Mouse (Mus musculus) heart, adult 8-10 months (tissue): ENCODE data around the gene Olfr1023. TPM values are rescaled to one million over a fixed set of nuclear protein-coding genes. Genes with fewer than 3 reads are reported as not detected.

Experiments
- DNase-seq: peaks from one replicate; pipeline ENCODE4 v3.0.0; 2022; ENCODE audit warnings: low spot score
- total RNA-seq, 4 experiments: library from RNA; stranded (reverse); gene quantifications; 2 replicates each; pipeline ENCODE4 v1.2.4; 2022

Olfr1023 gene
- total RNA-seq, result not detected

GRCm38 (mm10) chr2:85885340-85885739 is at the start of gene Olfr1023:
Olfr1023 (plus strand) TSS chr2:85885640.
- no peak for DNase-seq

DNA sequence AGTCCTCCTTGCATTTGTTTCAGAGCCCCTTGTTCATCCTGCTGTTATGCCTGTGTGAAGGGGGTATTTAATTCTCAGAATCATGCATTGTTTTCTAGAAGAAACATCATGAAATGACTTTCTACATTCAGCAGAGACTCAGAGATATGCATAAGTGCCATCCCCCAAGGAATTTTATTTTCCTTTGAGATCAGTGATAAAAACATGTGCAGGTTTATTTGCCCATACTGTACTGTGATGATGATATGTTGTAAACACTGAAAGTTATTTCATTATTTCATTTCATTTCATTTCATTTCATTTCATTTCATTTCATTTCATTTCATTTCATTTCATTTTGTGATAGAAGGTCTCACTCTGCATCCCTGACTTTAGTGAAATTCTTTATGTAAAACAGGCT is 40.1 kb upstream of the Olfr1023 start, which contains the start of gene Olfr1019:
Gene Olfr1019 (minus strand): TSS at position 101 of the 400 bp plus-strand sequence.
- DNase-seq, result no peak

DNA sequence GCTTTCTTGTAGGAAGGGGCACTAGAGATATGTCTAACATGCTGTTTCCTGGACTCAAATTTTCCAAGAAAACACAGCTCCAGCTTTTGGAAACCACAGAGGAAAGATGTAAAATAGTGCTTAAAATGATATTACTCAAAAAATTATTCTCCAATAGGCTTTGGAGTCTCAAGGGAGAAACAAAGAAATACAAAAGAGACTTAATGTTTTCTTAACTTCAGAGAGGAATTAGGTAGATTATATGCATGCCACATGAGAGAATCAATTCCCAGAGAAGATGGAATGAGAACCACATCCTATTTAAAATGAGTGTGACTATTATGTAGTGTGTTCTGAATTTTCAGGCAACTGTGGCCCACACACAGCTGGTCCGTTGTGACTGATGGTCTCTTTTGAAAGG is 38.7 kb upstream of the Olfr1023 start, which contains the start of gene Olfr1020:
Gene Olfr1020 (plus strand): TSS at position 301 of the 400 bp plus-strand sequence.
- DNase-seq, result no peak

- no peak for DNase-seq
Observed at GRCm38 (mm10) chr2:85868294-85868693, 17.1 kb upstream of the Olfr1023 start, which contains the start of gene Olfr1022. Olfr1022 (plus strand) TSS chr2:85868594.

DNA sequence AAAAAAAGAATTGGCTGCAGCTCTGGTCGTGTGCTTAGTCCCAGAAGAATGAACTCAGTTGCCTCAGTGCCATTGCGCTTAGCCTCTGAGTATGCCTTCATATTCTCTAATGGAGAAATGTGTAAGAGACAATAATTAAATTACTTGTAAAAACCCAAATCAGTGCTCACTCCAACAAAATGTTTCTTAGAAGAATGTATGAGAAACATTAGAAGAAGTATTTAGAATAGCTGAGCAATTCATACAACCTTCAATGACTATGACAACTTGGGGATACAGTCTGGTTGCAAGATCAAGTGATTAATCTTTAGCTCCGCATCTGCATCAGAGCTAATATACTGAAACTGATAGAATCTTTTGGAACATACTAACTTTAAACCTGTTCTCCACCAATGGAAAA is 19.5 kb downstream of the Olfr1023 start, which contains the start of gene Olfr1024:
Gene Olfr1024 (minus strand): TSS at position 101 of the 400 bp plus-strand sequence.
- DNase-seq, result no peak

GRCm38 (mm10) chr2:85913197-85913596 is 27.8 kb downstream of the Olfr1023 start:
- DNase-seq, result no peak

- DNase-seq, result no peak
Observed at GRCm38 (mm10) chr2:85914893-85915292, 29.5 kb downstream of the Olfr1023 start, which contains the start of gene Olfr1025-ps1. Olfr1025-ps1 (plus strand) TSS chr2:85915193.

GRCm38 (mm10) chr2:85921258-85921657 is 35.8 kb downstream of the Olfr1023 start, which contains the start of gene Olfr1026:
Olfr1026 (plus strand) TSS chr2:85921558.
- no peak for DNase-seq

Other genes starting within 250 kb of the Olfr1023 start
- gene Olfr1002, start 234.9 kb upstream of the Olfr1023 start, total RNA-seq, result not detected
- not detected for gene Olfr154, start 221.2 kb upstream of the Olfr1023 start, total RNA-seq
- not detected for gene Olfr1006, start 206.9 kb upstream of the Olfr1023 start, total RNA-seq
- gene Olfr1008, start 196.2 kb upstream of the Olfr1023 start, total RNA-seq, result not detected
- not detected for gene Olfr1009, start 170.2 kb upstream of the Olfr1023 start, total RNA-seq
- not detected for gene Olfr1012, start 122.9 kb upstream of the Olfr1023 start, total RNA-seq
- gene Olfr1013, start 118.5 kb upstream of the Olfr1023 start, total RNA-seq, result not detected
- gene Olfr1014, start 112.9 kb upstream of the Olfr1023 start, total RNA-seq, result not detected
- gene Olfr1015, start 103.6 kb upstream of the Olfr1023 start, total RNA-seq, result not detected
- not detected for gene Olfr1016, start 83.1 kb upstream of the Olfr1023 start, total RNA-seq
- gene Olfr1018, start 67.2 kb upstream of the Olfr1023 start, total RNA-seq, result not detected
- gene Olfr1019, start 40.2 kb upstream of the Olfr1023 start, total RNA-seq, result not detected
- not detected for gene Olfr1020, start 38.6 kb upstream of the Olfr1023 start, total RNA-seq
- gene Olfr1022, start 17.0 kb upstream of the Olfr1023 start, total RNA-seq, result not detected
- not detected for gene Olfr1024, start 19.4 kb downstream of the Olfr1023 start, total RNA-seq
- not detected for gene Olfr1025-ps1, start 29.6 kb downstream of the Olfr1023 start, total RNA-seq
- gene Olfr1026, start 35.9 kb downstream of the Olfr1023 start, total RNA-seq, result not detected
- not detected for gene Olfr1028, start 64.8 kb downstream of the Olfr1023 start, total RNA-seq
- not detected for gene Olfr1029, start 88.3 kb downstream of the Olfr1023 start, total RNA-seq
- not detected for gene Olfr1030, start 93.6 kb downstream of the Olfr1023 start, total RNA-seq
- not detected for gene Olfr1031, start 104.7 kb downstream of the Olfr1023 start, total RNA-seq
- gene Olfr1032, start 119.9 kb downstream of the Olfr1023 start, total RNA-seq, result not detected
- 1 to 10 TPM; 2.0 to 5.0 (median 3.4) TPM for gene Olfr1033, start 135.0 kb downstream of the Olfr1023 start, total RNA-seq
- gene Olfr1034, start 160.2 kb downstream of the Olfr1023 start, total RNA-seq, result under 1 TPM; 0.19 to 0.28 (median 0.24) TPM
- not detected for gene Olfr1036, start 188.4 kb downstream of the Olfr1023 start, total RNA-seq
- gene Olfr1037, start 201.7 kb downstream of the Olfr1023 start, total RNA-seq, result not detected